ENCODE assay signal across 29 mouse cellular contexts in genomic region chr15:82829917-82830316, GRCm38 (mm10). TPM values are rescaled to one million over a fixed set of nuclear protein-coding genes. Genes with fewer than 3 reads are reported as not detected.
A peak's percentile ranks its signal among the peaks of the same experiment; 100 is the strongest.
DNase-seq lines count a peak whose midpoint lies in the region; ATAC-seq and TF ChIP-seq lines count a peak whose summit lies in the region.
"Had no signal": no experiment of that assay in that cellular context is flagged by ENCODE, and none has a peak within 500 bp of the region (broad histone marks: within the 10 kb centered on the region; RNA-seq: fewer than 3 reads in every experiment).

No protein-coding gene starts in this region.

- no peak for TF ChIP-seq CTCF in hindbrain, postnatal 0 days (IDR thresholded peaks at IDR 0.05; ENCODE audit: low read depth)
- TF ChIP-seq CTCF in olfactory bulb, adult 2 months (IDR thresholded peaks at IDR 0.05; ENCODE audit: insufficient read depth, low read depth, low read length) = no peak

- H3K27ac ChIP-seq in hindbrain, postnatal 0 days = no peak overlapping the region
- H3K27ac ChIP-seq in hindbrain, embryonic 16.5 days (ENCODE audit: low read depth, low read length) = no peak overlapping the region
- H3K27ac ChIP-seq in olfactory bulb, adult 2 months (ENCODE audit: insufficient read depth, low read depth, low read length) = 0 out of 2 replicates have a peak overlapping the region, but pooled peaks have one; percentile 45
- H3K27ac ChIP-seq: embryonic facial prominence, embryonic 13.5 days; embryonic facial prominence, embryonic 15.5 days; forebrain, embryonic 10.5 days; forebrain, embryonic 12.5 days had no signal

- H3K4me3 ChIP-seq in hindbrain, postnatal 0 days (ENCODE audit: low read length) = no peak overlapping the region
- no peak overlapping the region for H3K4me3 ChIP-seq in hindbrain, embryonic 16.5 days (ENCODE audit: low read length)
- H3K4me3 ChIP-seq in olfactory bulb, adult 2 months (ENCODE audit: insufficient read depth, low read depth, low read length) = no peak overlapping the region
- H3K4me3 ChIP-seq: embryonic facial prominence, embryonic 13.5 days; embryonic facial prominence, embryonic 15.5 days; erythroblast, embryonic 14.5 days; forebrain, embryonic 10.5 days; forebrain, embryonic 12.5 days had no signal

- no peak for TF ChIP-seq POLR2A in olfactory bulb, adult 2 months (IDR thresholded peaks at IDR 0.05; ENCODE audit: insufficient read depth, low read depth, low read length)

- WGBS in hindbrain, postnatal 0 days = 68% methylated on average over 6 of the region's 6 CpGs
- 75% methylated on average over 6 of the region's 6 CpGs for WGBS in hindbrain, embryonic 16.5 days
- 32% methylated on average over 6 of the region's 6 CpGs for WGBS in olfactory bulb, adult 2 months

- no peaks in the 10 kb centered on the region for H3K27me3 ChIP-seq in hindbrain, postnatal 0 days (ENCODE audit: insufficient read depth, low read length)
- H3K27me3 ChIP-seq in hindbrain, embryonic 16.5 days (replicated peaks; ENCODE audit: control insufficient read depth, insufficient read depth, low read length) = no peaks in the 10 kb centered on the region
- H3K27me3 ChIP-seq: CH12.LX; embryonic facial prominence, embryonic 13.5 days; embryonic facial prominence, embryonic 15.5 days; forebrain, embryonic 12.5 days; Patski had no signal

- peak; percentile 88 for ATAC-seq in frontal cortex, adult (ENCODE audit: low TSS enrichment)
- no peak for ATAC-seq in hindbrain, postnatal 0 days
- ATAC-seq in hindbrain, embryonic 16.5 days = no peak
- ATAC-seq: CD4-positive, CD25-positive, alpha-beta regulatory T cell, adult 4 months; forebrain, embryonic 14.5 days; forebrain, embryonic 16.5 days; Patski had no signal

- H3K9me3 ChIP-seq in hindbrain, postnatal 0 days (ENCODE audit: low read length) = no peaks in the 10 kb centered on the region
- no peaks in the 10 kb centered on the region for H3K9me3 ChIP-seq in hindbrain, embryonic 16.5 days (ENCODE audit: control insufficient read depth, low read length)
- H3K9me3 ChIP-seq: embryonic facial prominence, embryonic 13.5 days; embryonic facial prominence, embryonic 15.5 days; forebrain, embryonic 10.5 days; forebrain, embryonic 12.5 days; G1E had no signal

- no peaks in the 10 kb centered on the region for H3K4me1 ChIP-seq in hindbrain, postnatal 0 days (ENCODE audit: insufficient read depth, low read length)
- no peaks in the 10 kb centered on the region for H3K4me1 ChIP-seq in hindbrain, embryonic 16.5 days (ENCODE audit: control insufficient read depth, insufficient read depth, low read depth, low read length)
- H3K4me1 ChIP-seq in olfactory bulb, adult 2 months (ENCODE audit: control insufficient read depth, insufficient read depth, low read length) = peaks cover 3% of the 10 kb centered on the region
- H3K4me1 ChIP-seq: embryonic facial prominence, embryonic 13.5 days; embryonic facial prominence, embryonic 15.5 days; forebrain, embryonic 10.5 days; forebrain, embryonic 12.5 days had no signal

- no peak for DNase-seq in frontal cortex, postnatal 25 days (ENCODE audit: low spot score in 2 of 2)
- DNase-seq in hindbrain, postnatal 0 days (ENCODE audit: low spot score) = peak; percentile 11
- peak; percentile 17 for DNase-seq in R1 (ENCODE audit: low read depth, low spot score)
- DNase-seq in cerebellum, adult 18-20 months = no peak
- DNase-seq: adrenal gland, adult 8-10 months; adrenal gland, postnatal 14 days; adrenal gland, postnatal 36 days; B cell, adult 2 months; cerebellum, adult 11 months; cerebellum, adult 2 months; cerebellum, adult 9-10 months; cerebellum, postnatal 10 days; cerebellum, postnatal 25 days; embryo, embryonic 11 days had no signal

- no peak overlapping the region for H3K4me2 ChIP-seq in hindbrain, postnatal 0 days (ENCODE audit: low read depth, low read length)
- no peak overlapping the region for H3K4me2 ChIP-seq in hindbrain, embryonic 16.5 days (ENCODE audit: low read length)
- H3K4me2 ChIP-seq: embryonic facial prominence, embryonic 13.5 days; embryonic facial prominence, embryonic 15.5 days; forebrain, embryonic 12.5 days had no signal

- H3K36me3 ChIP-seq in hindbrain, postnatal 0 days (ENCODE audit: insufficient read depth, low read length) = no peaks in the 10 kb centered on the region
- no peaks in the 10 kb centered on the region for H3K36me3 ChIP-seq in hindbrain, embryonic 16.5 days (ENCODE audit: control insufficient read depth, insufficient read depth, low read length)
- H3K36me3 ChIP-seq: embryonic facial prominence, embryonic 15.5 days had no signal

- no peak overlapping the region for H3K9ac ChIP-seq in hindbrain, postnatal 0 days (replicated peaks; ENCODE audit: low read length)
- no peak overlapping the region for H3K9ac ChIP-seq in hindbrain, embryonic 16.5 days (ENCODE audit: low read depth, low read length)
- H3K9ac ChIP-seq: embryonic facial prominence, embryonic 13.5 days; embryonic facial prominence, embryonic 15.5 days; forebrain, embryonic 12.5 days had no signal

RNA-seq across cellular contexts. Expression of gene Cyp2d26, which starts 35.8 kb away (rescaled TPM):
- not detected in 2 replicates for total RNA-seq in hindbrain, postnatal 0 days (2014; rRNA removed)
- not detected in 2 replicates for polyA plus RNA-seq in hindbrain, postnatal 0 days (2015; fragmentation: Nextera tagmentation; extraction: Ambion mirVana)
- not detected in 2 replicates for polyA plus RNA-seq in hindbrain, embryonic 16.5 days (2015; fragmentation: Nextera tagmentation; extraction: Ambion mirVana)
- not detected in 2 replicates for polyA plus RNA-seq in olfactory bulb, adult 2 months (2012; ENCODE audit: insufficient read depth, insufficient read length, low replicate concordance, missing spikeins)
- total RNA-seq: CH12.LX had no signal
- polyA plus RNA-seq: embryonic facial prominence, embryonic 11.5 days; embryonic facial prominence, embryonic 13.5 days; embryonic facial prominence, embryonic 15.5 days; erythroblast, embryonic 14.5 days; forebrain, embryonic 10.5 days; forebrain, embryonic 12.5 days; forebrain, embryonic 14.5 days; forebrain, embryonic 16.5 days; G1E; Patski had no signal

Comparison
In these comparisons a context has a peak if more than half of its experiments do, and no peak if none do; other contexts are left out.
1. DNase-seq: peak in hindbrain, postnatal 0 days (single experiment) and R1 (single experiment); none in frontal cortex, postnatal 25 days (0 of 2) and cerebellum, adult 18-20 months (0 of 2).